Mouse (Mus musculus) neural tube, embryonic 12.5 days (tissue): Measurements from ENCODE around the gene Lysmd3. TPM values are rescaled to one million over a fixed set of nuclear protein-coding genes. Genes with fewer than 3 reads are reported as not detected.
"Not testable (repeated sequence)": the region's sequence is repeated elsewhere in the genome, so short reads cannot be mapped to it uniquely, and the experiment has no call there.

ENCODE experiments used
- ATAC-seq: fragments of 200-750 bp; cut with Nextera tagmentation; 2 replicates; pipeline ENCODE4 v1.8.0; 2017; ENCODE audit warnings: low read depth, mild to moderate bottlenecking, moderate TSS enrichment, moderate library complexity; ENCODE audit not compliant: low FRiP score
- H3K27ac ChIP-seq: fragments of 300-500 bp; sonication (generic); 2 replicates; pipeline ENCODE4 v1.5.1; 2016
- H3K27me3 ChIP-seq: fragments of 300-500 bp; sonication (generic); replicated peaks from 2 replicates; pipeline ENCODE4 v1.6.1; 2016; ENCODE audit warnings: mild to moderate bottlenecking
- H3K36me3 ChIP-seq: fragments of 300-500 bp; sonication (generic); 2 replicates; pipeline ENCODE4 v1.6.1; 2016; ENCODE audit warnings: mild to moderate bottlenecking
- H3K4me1 ChIP-seq: fragments of 300-500 bp; sonication (generic); 2 replicates; pipeline ENCODE4 v1.6.1; 2016
- H3K4me2 ChIP-seq: fragments of 300-500 bp; sonication (generic); replicated peaks from 2 replicates; pipeline ENCODE4 v1.6.1; 2016; ENCODE audit warnings: mild to moderate bottlenecking
- H3K4me3 ChIP-seq: fragments of 300-500 bp; sonication (generic); 2 replicates; pipeline ENCODE4 v1.5.1; 2016
- H3K9ac ChIP-seq: fragments of 300-500 bp; sonication (generic); 2 replicates; pipeline ENCODE4 v1.6.1; 2016; ENCODE audit warnings: mild to moderate bottlenecking
- H3K9me3 ChIP-seq: fragments of 300-500 bp; sonication (generic); 2 replicates; pipeline ENCODE4 v1.6.1; 2016; ENCODE audit warnings: mild to moderate bottlenecking
- WGBS: fragments of 180-500 bp; shearing (Covaris S2); methylation state at CpG from one replicate; pipeline ENCODE4 v1.1.7; 2016; 5-methylcytosine and 5-hydroxymethylcytosine counted together
- polyA plus RNA-seq: library from polyadenylated mRNA; unstranded; fragments of >200 nt; fragmentation: Nextera tagmentation; extraction: Ambion mirVana; gene quantifications from 2 replicates; pipeline ENCODE4 v1.2.1, GENCODE M21; 2016

Lysmd3 gene
- polyA plus RNA-seq, result 23.2 and 26.6 TPM in 2 replicates

GRCm38 (mm10) chr13:81657351-81658052, at the start of gene Lysmd3:
Gene Lysmd3, plus strand, starts transcription at chr13:81657663.
- Histone ChIP-seq H3K9ac (peak within 1 kb of the TSS; percentile 80), H3K9me3 (no peaks in the 10 kb centered on the region), H3K36me3 (no peaks in the 10 kb centered on the region), H3K4me2 (peak within 1 kb of the TSS; percentile 69), H3K4me3 (peak within 1 kb of the TSS; percentile 71), H3K27ac (peak within 1 kb of the TSS; percentile 84), H3K27me3 (no peaks in the 10 kb centered on the region), H3K4me1 (0 out of 2 replicates have a peak, but pooled peaks cover 8% of the 10 kb centered on the region)
- 0% methylated on average over 73 of the region's 73 CpGs for WGBS
- ATAC-seq, result peak; percentile 98

GRCm38 (mm10) chr13:81610349-81610748, 47.1 kb upstream of the Lysmd3 start:
- Histone ChIP-seq H3K9me3 (peaks cover 8% of the 10 kb centered on the region), H3K4me2 (no peak overlapping the region), H3K4me1 (no peaks in the 10 kb centered on the region), H3K27me3 (no peaks in the 10 kb centered on the region), H3K9ac (no peak overlapping the region), H3K27ac (no peak overlapping the region), H3K4me3 (no peak overlapping the region), H3K36me3 (peaks cover 16% of the 10 kb centered on the region)
- 97% methylated on average over 4 of the region's 4 CpGs for WGBS
- no peak for ATAC-seq

- H3K27me3 ChIP-seq, H3K4me1 ChIP-seq, H3K9me3 ChIP-seq, H3K27ac ChIP-seq, H3K4me3 ChIP-seq, H3K9ac ChIP-seq, H3K36me3 ChIP-seq, ATAC-seq: not testable (repeated sequence)
- 70% methylated on average over 1 of the region's 1 CpGs for WGBS
- peak overlapping the region; percentile 42 for H3K4me2 ChIP-seq
Measured at GRCm38 (mm10) chr13:81627861-81628260, 29.6 kb upstream of the Lysmd3 start.

- H3K4me2 ChIP-seq, result peak overlapping the region; percentile 42
- no peak for ATAC-seq
- H3K9ac ChIP-seq, result no peak overlapping the region
- H3K27ac ChIP-seq, result no peak overlapping the region
- 27% methylated on average over 2 of the region's 2 CpGs for WGBS
- H3K4me1 ChIP-seq, result peaks cover 9% of the 10 kb centered on the region
- no peak overlapping the region for H3K4me3 ChIP-seq
- no peaks in the 10 kb centered on the region for H3K27me3 ChIP-seq
- no peaks in the 10 kb centered on the region for H3K36me3 ChIP-seq
- H3K9me3 ChIP-seq, result no peaks in the 10 kb centered on the region
Measured at GRCm38 (mm10) chr13:81628631-81629190, 28.8 kb upstream of the Lysmd3 start.

GRCm38 (mm10) chr13:81629395-81629794, 28.1 kb upstream of the Lysmd3 start:
- H3K4me1 ChIP-seq, result peaks cover 9% of the 10 kb centered on the region
- 24% methylated on average over 3 of the region's 3 CpGs for WGBS
- no peak overlapping the region for H3K27ac ChIP-seq
- H3K36me3 ChIP-seq, result no peaks in the 10 kb centered on the region
- H3K27me3 ChIP-seq, result no peaks in the 10 kb centered on the region
- H3K9ac ChIP-seq, result no peak overlapping the region
- peak overlapping the region; percentile 52 for H3K4me2 ChIP-seq
- H3K4me3 ChIP-seq, result no peak overlapping the region
- ATAC-seq, result peak; percentile 61
- H3K9me3 ChIP-seq, result no peaks in the 10 kb centered on the region

GRCm38 (mm10) chr13:81630566-81630965, 26.9 kb upstream of the Lysmd3 start:
- no peaks in the 10 kb centered on the region for H3K36me3 ChIP-seq
- WGBS, result 24% methylated on average over 5 of the region's 5 CpGs
- no peak for ATAC-seq
- no peak overlapping the region for H3K9ac ChIP-seq
- H3K9me3 ChIP-seq, result no peaks in the 10 kb centered on the region
- H3K4me2 ChIP-seq, result peak overlapping the region; percentile 52
- no peak overlapping the region for H3K27ac ChIP-seq
- H3K27me3 ChIP-seq, result no peaks in the 10 kb centered on the region
- peak overlapping the region; percentile 5; the same call in 1 of the 2 replicates for H3K4me3 ChIP-seq
- H3K4me1 ChIP-seq, result peaks cover 9% of the 10 kb centered on the region

- Histone ChIP-seq H3K4me1 (peaks cover 9% of the 10 kb centered on the region), H3K9me3 (no peaks in the 10 kb centered on the region), H3K36me3 (no peaks in the 10 kb centered on the region), H3K27ac (no peak within 1 kb of the TSS), H3K4me2 (peak within 1 kb of the TSS; percentile 81), H3K27me3 (no peaks in the 10 kb centered on the region), H3K4me3 (peak within 1 kb of the TSS; percentile 65), H3K9ac (peak within 1 kb of the TSS; percentile 62)
- WGBS, result under 1% methylated on average over 42 of the region's 42 CpGs
- ATAC-seq, result peak; percentile 97
Measured at GRCm38 (mm10) chr13:81632720-81633415, 24.6 kb upstream of the Lysmd3 start, which contains the start of gene Adgrv1. Gene Adgrv1, minus strand, starts transcription at chr13:81633154.

- no peaks in the 10 kb centered on the region for H3K9me3 ChIP-seq
- H3K4me1 ChIP-seq, result peaks cover 9% of the 10 kb centered on the region
- H3K4me2 ChIP-seq, result no peak overlapping the region
- H3K9ac ChIP-seq, result no peak overlapping the region
- H3K36me3 ChIP-seq, result no peaks in the 10 kb centered on the region
- no peak overlapping the region for H3K27ac ChIP-seq
- H3K4me3 ChIP-seq, result no peak overlapping the region
- WGBS, result 9% methylated on average over 4 of the region's 4 CpGs
- peak; percentile 76 for ATAC-seq
- no peaks in the 10 kb centered on the region for H3K27me3 ChIP-seq
Measured at GRCm38 (mm10) chr13:81639624-81640023, 17.8 kb upstream of the Lysmd3 start.

GRCm38 (mm10) chr13:81640881-81641280, 16.6 kb upstream of the Lysmd3 start:
- Histone ChIP-seq H3K27ac (no peak overlapping the region), H3K4me2 (0 out of 2 replicates have a peak overlapping the region, but pooled peaks have one; percentile 18)

GRCm38 (mm10) chr13:81641289-81642045, 16.0 kb upstream of the Lysmd3 start:
- no peak overlapping the region for H3K27ac ChIP-seq
- WGBS, result 8% methylated on average over 8 of the region's 8 CpGs
- H3K4me2 ChIP-seq, result peak overlapping the region; percentile 53
- H3K9me3 ChIP-seq, result no peaks in the 10 kb centered on the region
- no peak overlapping the region for H3K9ac ChIP-seq
- H3K36me3 ChIP-seq, result no peaks in the 10 kb centered on the region
- no peak overlapping the region for H3K4me3 ChIP-seq
- H3K27me3 ChIP-seq, result no peaks in the 10 kb centered on the region
- ATAC-seq, result peak; percentile 58; the same call in 1 of the 2 replicates
- peaks cover 9% of the 10 kb centered on the region for H3K4me1 ChIP-seq

More at GRCm38 (mm10) chr13:81640881-81641280, 16.6 kb upstream of the Lysmd3 start:
- H3K9ac ChIP-seq, result no peak overlapping the region
- H3K4me3 ChIP-seq, result no peak overlapping the region
- no peaks in the 10 kb centered on the region for H3K36me3 ChIP-seq
- peaks cover 9% of the 10 kb centered on the region for H3K4me1 ChIP-seq
- 35% methylated on average over 6 of the region's 6 CpGs for WGBS
- no peaks in the 10 kb centered on the region for H3K27me3 ChIP-seq
- ATAC-seq, result peak; percentile 30; the same call in 1 of the 2 replicates
- no peaks in the 10 kb centered on the region for H3K9me3 ChIP-seq

GRCm38 (mm10) chr13:81642491-81643149, 14.8 kb upstream of the Lysmd3 start:
- Histone ChIP-seq H3K36me3 (no peaks in the 10 kb centered on the region), H3K9me3 (no peaks in the 10 kb centered on the region), H3K4me1 (peaks cover 9% of the 10 kb centered on the region), H3K27me3 (no peaks in the 10 kb centered on the region), H3K27ac (no peak overlapping the region), H3K9ac (no peak overlapping the region), H3K4me2 (no peak overlapping the region), H3K4me3 (no peak overlapping the region)
- 72% methylated on average over 7 of the region's 7 CpGs for WGBS
- no peak for ATAC-seq
